Mouse (Mus musculus) liver, postnatal 0 days (tissue): ENCODE data around the gene Nrn1l. TPM values are rescaled to one million over a fixed set of nuclear protein-coding genes. Genes with fewer than 3 reads are reported as not detected.
A peak's percentile ranks its signal among the peaks of the same experiment; 100 is the strongest.

Experiments
- ATAC-seq: fragments of 200-750 bp; cut with Nextera tagmentation; 2 replicates; pipeline ENCODE4 v1.8.0; 2017; ENCODE audit warnings: mild to moderate bottlenecking, moderate library complexity
- DNase-seq: peaks from one replicate; pipeline ENCODE4 v3.0.0-alpha.2; 2016
- H3K27ac ChIP-seq: fragments of 300-500 bp; sonication (generic); 2 replicates; pipeline ENCODE4 v1.5.1; 2014; ENCODE audit warnings: antibody characterized with exemption, moderate library complexity, mild to moderate bottlenecking, low read depth
- H3K27me3 ChIP-seq: fragments of 300-500 bp; sonication (generic); 2 replicates; pipeline ENCODE4 v1.6.1; 2014; ENCODE audit warnings: low read length, control low read depth, mixed read lengths; ENCODE audit not compliant: insufficient read depth
- H3K36me3 ChIP-seq: fragments of 300-500 bp; sonication (generic); replicated peaks from 2 replicates; pipeline ENCODE4 v1.6.1; 2014; ENCODE audit warnings: mild to moderate bottlenecking, control low read depth, low read length, moderate library complexity, mixed read lengths; ENCODE audit not compliant: insufficient read depth
- H3K4me1 ChIP-seq: fragments of 300-500 bp; sonication (generic); 2 replicates; pipeline ENCODE4 v1.6.1; 2014; ENCODE audit warnings: antibody characterized with exemption, mild to moderate bottlenecking, control low read depth; ENCODE audit not compliant: insufficient read depth
- H3K4me2 ChIP-seq: fragments of 300-500 bp; sonication (generic); 2 replicates; pipeline ENCODE4 v1.6.1; 2014; ENCODE audit warnings: low read depth, mild to moderate bottlenecking, low read length, moderate library complexity, mixed read lengths
- H3K4me3 ChIP-seq: fragments of 300-500 bp; sonication (generic); 2 replicates; pipeline ENCODE4 v1.5.1; 2014; ENCODE audit warnings: low read depth, low read length
- H3K9ac ChIP-seq: fragments of 300-500 bp; sonication (generic); replicated peaks from 2 replicates; pipeline ENCODE4 v1.6.1; 2014; ENCODE audit warnings: mild to moderate bottlenecking, moderate library complexity
- H3K9me3 ChIP-seq: fragments of 300-500 bp; sonication (generic); 2 replicates; pipeline ENCODE4 v1.6.1; 2016; ENCODE audit warnings: mild to moderate bottlenecking, control low read depth, low read length, mixed read lengths
- CTCF ChIP-seq: sonication (generic); IDR thresholded peaks from 2 replicates; pipeline ENCODE4 v1.5.1; 2016; ENCODE audit warnings: antibody characterized with exemption, low read depth
- EP300 ChIP-seq: IDR thresholded peaks from 2 replicates; pipeline ENCODE4 v1.6.1; 2016; ENCODE audit warnings: antibody characterized with exemption, low read depth, mild to moderate bottlenecking
- WGBS: fragments of 180-500 bp; shearing (Covaris S2); extraction: QIAGEN DNeasy Blood & Tissue Kit; methylation state at CpG from one replicate; pipeline ENCODE4 v1.1.7; 2014; ENCODE audit not compliant: insufficient replicate concordance; 5-methylcytosine and 5-hydroxymethylcytosine counted together
- polyA plus RNA-seq: library from polyadenylated mRNA; unstranded; fragments of >200 nt; fragmentation: Nextera tagmentation; extraction: Ambion mirVana; gene quantifications from 2 replicates; pipeline ENCODE4 v1.2.1, GENCODE M21; 2015

Gene Nrn1l
- polyA plus RNA-seq, 1 experiment from 2014 or later = not detected

DNA sequence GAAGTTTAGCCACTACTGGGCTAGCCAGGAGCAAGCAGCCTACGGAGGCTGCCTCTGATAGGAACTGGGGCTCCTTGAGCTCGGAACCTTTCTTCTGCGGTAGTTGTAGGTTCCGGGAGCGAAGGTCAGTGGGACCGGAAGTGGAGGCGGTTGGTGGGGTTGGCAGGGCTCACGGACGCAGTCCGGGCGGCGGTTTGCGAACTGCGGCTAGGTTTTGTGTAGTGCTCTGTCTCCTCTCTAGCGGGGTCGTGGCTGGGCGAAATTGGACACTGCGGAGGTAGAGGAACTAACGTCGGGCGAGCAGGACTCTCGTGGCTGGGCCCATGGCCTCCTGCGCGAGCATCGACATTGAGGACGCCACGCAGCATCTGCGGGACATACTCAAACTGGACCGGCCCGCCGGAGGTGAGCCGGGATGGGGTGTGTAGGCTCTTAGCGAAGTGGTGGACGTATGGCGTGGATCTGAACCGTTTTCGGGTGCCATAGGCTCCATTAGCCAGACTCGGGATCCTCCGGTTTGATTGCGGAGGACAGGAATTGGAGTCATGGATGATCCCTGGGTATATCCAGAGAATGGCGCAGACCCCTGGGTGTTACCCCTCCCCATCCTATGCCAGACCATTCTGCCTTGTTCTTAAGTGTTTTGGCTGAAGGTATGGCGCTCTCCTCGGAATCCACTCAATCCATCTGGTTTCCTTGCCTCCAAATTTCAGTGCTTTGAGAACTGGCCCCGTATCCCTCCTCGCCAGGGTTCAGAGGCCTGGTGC lies 12.4 kb upstream of the Nrn1l start, which contains the start of gene Edc4:
Edc4 (plus strand) TSS at position 128 of the 767 bp plus-strand sequence.
- Histone ChIP-seq H3K4me3 (peak within 1 kb of the TSS; percentile 68), H3K9me3 (no peaks in the 10 kb centered on the region), H3K4me1 (peaks cover 11% of the 10 kb centered on the region), H3K36me3 (peaks cover 51% of the 10 kb centered on the region), H3K9ac (peak within 1 kb of the TSS; percentile 80), H3K4me2 (peak within 1 kb of the TSS; percentile 92), H3K27me3 (no peaks in the 10 kb centered on the region), H3K27ac (peak within 1 kb of the TSS; percentile 16)
- WGBS = under 1% methylated on average over 45 of the region's 45 CpGs
- peak; percentile 92 for ATAC-seq
- peak; percentile 90 for DNase-seq
- TF ChIP-seq EP300 = peak; percentile 50; the same call in 1 of the 2 replicates
- TF ChIP-seq CTCF = no peak

DNA sequence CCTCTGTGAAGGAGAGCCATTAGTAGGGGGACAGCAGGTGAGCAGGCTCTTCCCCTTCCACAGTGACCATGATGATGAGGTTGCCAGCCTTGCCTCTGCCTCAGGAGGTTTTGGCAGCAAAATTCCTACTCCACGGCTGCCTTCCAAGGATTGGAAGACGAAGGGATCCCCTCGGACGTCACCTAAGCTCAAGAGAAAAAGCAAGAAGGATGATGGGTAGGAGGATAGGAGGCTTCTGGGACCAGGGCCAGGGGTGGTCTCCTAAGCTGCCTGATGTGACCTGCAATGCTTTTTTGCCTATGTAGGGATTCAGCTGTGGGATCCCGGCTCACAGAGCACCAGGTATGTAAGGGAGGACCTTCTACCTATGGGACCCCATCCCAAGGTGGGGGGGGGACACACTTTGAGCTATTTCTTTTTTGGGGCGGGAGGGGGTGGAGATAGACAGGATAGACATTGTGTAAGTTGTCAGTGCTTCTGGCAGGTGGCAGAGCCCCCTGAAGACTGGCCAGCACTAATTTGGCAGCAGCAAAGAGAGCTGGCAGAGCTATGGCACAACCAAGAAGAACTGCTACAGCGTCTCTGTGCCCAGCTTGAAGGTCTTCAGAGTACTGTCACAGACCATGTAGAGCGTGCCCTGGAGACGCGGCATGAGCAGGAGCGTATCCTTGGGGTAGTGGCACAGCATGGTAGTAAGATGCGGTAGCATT lies 3.5 kb upstream of the Nrn1l start:
- TF ChIP-seq CTCF (no peak), EP300 (no peak)
- H3K4me2 ChIP-seq = no peak overlapping the region
- WGBS = 93% methylated on average over 12 of the region's 12 CpGs
- no peaks in the 10 kb centered on the region for H3K9me3 ChIP-seq
- H3K27ac ChIP-seq = no peak overlapping the region
- no peak overlapping the region for H3K4me3 ChIP-seq
- no peaks in the 10 kb centered on the region for H3K4me1 ChIP-seq
- no peak overlapping the region for H3K9ac ChIP-seq
- ATAC-seq = no peak
- no peak for DNase-seq
- H3K36me3 ChIP-seq = peaks cover 75% of the 10 kb centered on the region
- no peaks in the 10 kb centered on the region for H3K27me3 ChIP-seq

DNA sequence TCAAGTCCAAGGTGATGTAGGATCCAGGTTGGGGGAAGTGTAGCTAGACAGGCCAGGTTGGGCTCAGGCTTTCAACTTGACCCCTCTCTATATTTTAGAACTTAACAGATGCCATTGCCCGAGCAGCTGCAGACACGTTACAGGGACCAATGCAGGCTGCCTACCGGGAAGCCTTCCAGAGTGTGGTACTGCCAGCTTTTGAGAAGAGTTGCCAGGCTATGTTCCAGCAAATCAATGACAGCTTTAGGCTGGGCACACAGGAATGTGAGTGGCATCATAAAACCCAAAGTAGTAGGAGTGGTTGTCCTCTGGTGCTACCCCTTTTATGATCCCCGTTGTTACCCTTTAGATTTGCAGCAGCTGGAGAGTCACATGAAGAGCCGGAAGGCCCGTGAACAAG lies 2.5 kb upstream of the Nrn1l start:
- H3K27ac ChIP-seq = no peak overlapping the region
- H3K4me3 ChIP-seq = no peak overlapping the region
- 87% methylated on average over 6 of the region's 6 CpGs for WGBS
- no peak overlapping the region for H3K4me2 ChIP-seq
- H3K9ac ChIP-seq = no peak overlapping the region
- ATAC-seq (no peak), DNase-seq (no peak)
- H3K9me3 ChIP-seq = no peaks in the 10 kb centered on the region
- H3K4me1 ChIP-seq = no peaks in the 10 kb centered on the region
- TF ChIP-seq EP300 (no peak), CTCF (no peak)
- H3K27me3 ChIP-seq = no peaks in the 10 kb centered on the region
- H3K36me3 ChIP-seq = peaks cover 66% of the 10 kb centered on the region

DNA sequence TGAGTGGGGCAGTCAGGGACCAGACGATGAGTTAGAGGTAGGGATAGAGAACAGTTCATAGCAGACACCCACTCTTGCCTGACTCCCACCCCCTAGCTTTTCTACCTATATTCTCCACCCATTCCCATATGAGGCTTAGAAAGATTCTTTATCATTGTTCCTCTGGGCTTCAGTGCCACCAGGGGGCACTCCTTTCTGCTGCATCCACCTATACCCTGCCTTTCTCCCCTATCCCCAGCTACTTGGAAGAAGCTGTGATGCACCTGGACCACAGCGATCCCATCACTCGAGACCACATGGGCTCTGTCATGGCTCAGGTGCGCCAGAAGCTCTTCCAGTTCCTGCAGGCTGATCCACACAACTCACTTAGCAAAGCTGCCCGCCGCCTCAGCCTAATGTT lies 935 bp upstream of the Nrn1l start:
- no peak overlapping the region for H3K4me3 ChIP-seq
- TF ChIP-seq CTCF (peak; percentile 67), EP300 (no peak)
- WGBS = 79% methylated on average over 6 of the region's 6 CpGs
- H3K36me3 ChIP-seq = peaks cover 50% of the 10 kb centered on the region
- no peak overlapping the region for H3K4me2 ChIP-seq
- DNase-seq (peak; percentile 32), ATAC-seq (no peak)
- H3K4me1 ChIP-seq = no peaks in the 10 kb centered on the region
- H3K9me3 ChIP-seq = no peaks in the 10 kb centered on the region
- H3K27me3 ChIP-seq = no peaks in the 10 kb centered on the region
- H3K9ac ChIP-seq = no peak overlapping the region
- no peak overlapping the region for H3K27ac ChIP-seq

DNA sequence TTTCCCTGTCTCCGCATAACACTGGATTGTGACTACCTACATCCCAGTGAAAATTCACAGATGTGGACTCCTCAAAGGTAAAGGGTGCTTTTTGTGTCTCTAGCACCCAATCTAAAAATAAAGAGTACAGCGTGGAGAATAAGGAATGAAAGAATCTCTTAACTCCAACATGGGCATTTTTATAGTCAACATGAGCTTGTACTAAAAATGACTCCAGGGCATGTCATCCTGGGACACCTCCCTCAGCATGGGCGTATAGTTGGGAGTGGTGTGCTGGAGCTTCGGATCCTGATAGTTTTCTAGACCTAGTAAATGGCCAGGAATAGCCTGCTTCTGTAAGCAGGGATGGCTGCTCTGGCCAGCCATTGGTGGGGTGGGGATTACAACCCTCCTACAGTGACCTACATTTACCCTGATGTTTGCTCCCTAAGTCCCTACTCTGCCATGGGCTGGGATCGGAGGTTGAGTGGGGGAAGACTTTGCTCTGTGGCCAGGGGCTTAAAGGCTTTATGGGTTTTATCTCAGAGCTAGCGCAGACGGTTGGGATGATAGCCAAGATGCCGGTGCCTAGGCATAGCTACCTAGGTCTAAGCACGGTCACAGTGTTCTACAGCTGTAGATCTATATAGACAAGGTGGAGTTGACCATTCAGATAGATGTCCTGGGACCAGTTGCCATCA lies 4.6 kb downstream of the Nrn1l start:
- ATAC-seq = no peak
- Histone ChIP-seq H3K36me3 (peaks cover 4% of the 10 kb centered on the region), H3K27me3 (no peaks in the 10 kb centered on the region), H3K27ac (no peak overlapping the region), H3K9me3 (no peaks in the 10 kb centered on the region), H3K4me3 (no peak overlapping the region), H3K4me1 (peaks cover 13% of the 10 kb centered on the region), H3K9ac (no peak overlapping the region), H3K4me2 (no peak overlapping the region)
- 72% methylated on average over 9 of the region's 9 CpGs for WGBS
- TF ChIP-seq CTCF = no peak
- TF ChIP-seq EP300 = no peak
- DNase-seq = no peak
